Mouse (Mus musculus): ENCODE results near the gene Rab11fip4.

DNA sequence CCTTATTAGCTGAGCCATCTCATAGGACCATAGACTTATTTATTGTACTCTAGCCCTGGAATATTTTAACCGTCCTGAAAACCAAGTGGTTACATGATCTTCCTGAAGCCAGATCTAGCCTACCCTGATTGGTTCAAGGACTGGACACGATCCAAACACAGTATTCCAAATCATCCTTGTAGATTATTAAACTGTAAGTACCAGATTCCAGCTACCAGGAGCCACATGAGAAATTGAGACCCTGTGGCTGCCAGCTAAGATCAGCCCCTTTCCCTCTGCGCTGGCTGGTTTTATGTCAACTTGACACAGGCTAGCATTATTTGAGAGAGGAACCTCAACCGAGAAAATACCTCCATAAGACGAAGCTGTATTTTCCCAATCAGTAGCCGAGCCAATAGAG lies 142.0 kb downstream of the Rab11fip4 start:
- no peak for TF ChIP-seq ZC3H11A (IDR thresholded peaks at IDR 0.05; ENCODE audit: borderline replicate concordance, low read depth, low read length)
- no peak for TF ChIP-seq ZNF384 (IDR thresholded peaks at IDR 0.05; ENCODE audit: low read depth, low read length)
- no peak for TF ChIP-seq MAFK (IDR thresholded peaks at IDR 0.05; ENCODE audit: insufficient read depth, low read depth, low read length)

All from ES-E14 (cell line).